Mouse (Mus musculus) heart, postnatal 14 days (tissue): ENCODE measurements at regions not wholly inside any gene's neighbourhood (a gene's known extent, or its start where the extent isn't known, plus 50 kb on each side); places are given as distances from the start of the nearest gene placed in this dataset.
A peak's percentile ranks its signal among the peaks of the same experiment; 100 is the strongest.

Source experiments
- DNase-seq, 2 experiments: peaks; one replicate each; pipeline ENCODE4 v3.0.0; 2021 to 2022
- intact Hi-C: fragments of 180-260 bp; cut with DNase I; formaldehyde crosslinking; loops from one replicate; pipeline ENCODE4 v1.15.1; 2025

DNA sequence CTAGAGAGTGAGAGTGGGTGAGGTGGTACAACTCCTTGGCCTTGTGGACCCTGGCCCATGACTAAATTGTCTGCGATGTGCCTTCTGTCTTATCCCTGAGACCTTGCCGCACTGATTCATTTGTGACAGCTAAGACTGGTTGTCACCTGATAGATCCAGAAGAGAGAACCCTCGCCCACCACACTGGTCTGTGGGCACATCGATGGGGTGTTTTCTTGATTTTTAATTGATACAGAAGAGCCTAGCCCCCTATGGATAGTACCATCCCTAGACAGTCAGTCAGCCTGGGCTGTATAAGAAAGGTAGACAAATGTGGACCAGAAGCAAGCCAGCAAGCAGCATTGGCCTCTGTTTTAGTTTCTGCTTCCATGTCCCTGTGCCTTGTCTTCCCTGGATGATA is 222.9 kb downstream of the Irs2 start:
- intact Hi-C loops = no loop called here
- DNase-seq = no peak

- DNase-seq = no peak
- intact Hi-C loops = no loop called here
These were observed 223.8 kb downstream of the Irs2 start for GRCm38 (mm10) chr8:10784481-10784880.

DNA sequence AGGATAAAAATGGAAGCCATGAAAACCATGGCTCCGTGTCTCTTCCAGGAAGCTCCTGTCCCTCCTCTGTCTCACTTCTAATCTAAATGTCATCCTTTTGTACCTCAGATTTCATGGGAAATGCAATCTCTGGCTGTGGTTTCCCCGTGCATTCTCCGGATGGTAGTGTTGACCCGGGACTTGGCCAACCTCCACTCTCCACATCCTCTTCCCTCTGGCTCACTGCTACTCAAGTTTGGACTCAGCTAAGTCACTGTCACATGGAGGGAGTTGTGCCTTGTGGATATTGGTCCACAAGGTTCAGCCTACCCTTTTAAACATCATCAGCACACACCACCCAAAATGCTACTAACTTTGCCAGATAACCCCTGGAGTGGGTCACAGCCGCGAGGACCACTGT is 226.4 kb downstream of the Irs2 start:
- no peak for DNase-seq
- intact Hi-C loops = no loop called here

DNA sequence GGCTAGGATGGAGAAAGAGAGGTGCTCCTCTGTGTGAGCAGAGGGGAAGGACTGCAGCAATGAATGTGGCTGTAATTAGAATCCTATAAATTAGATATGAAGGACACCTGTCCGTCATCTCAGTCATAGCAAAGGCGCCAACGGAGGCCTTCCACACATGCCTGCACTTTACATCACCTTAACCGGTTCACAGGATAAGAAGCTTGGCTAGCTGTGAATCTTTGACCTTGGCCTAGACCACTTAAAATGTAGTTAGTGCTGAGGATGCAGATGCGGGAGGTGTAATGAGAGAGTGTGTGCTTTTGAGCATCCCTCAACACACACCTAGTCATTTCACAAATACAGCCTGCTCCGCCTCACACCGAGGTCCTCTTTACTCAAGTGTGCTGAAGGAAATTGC is 228.6 kb downstream of the Irs2 start:
- DNase-seq = no peak
- intact Hi-C loops = no loop called here

DNA sequence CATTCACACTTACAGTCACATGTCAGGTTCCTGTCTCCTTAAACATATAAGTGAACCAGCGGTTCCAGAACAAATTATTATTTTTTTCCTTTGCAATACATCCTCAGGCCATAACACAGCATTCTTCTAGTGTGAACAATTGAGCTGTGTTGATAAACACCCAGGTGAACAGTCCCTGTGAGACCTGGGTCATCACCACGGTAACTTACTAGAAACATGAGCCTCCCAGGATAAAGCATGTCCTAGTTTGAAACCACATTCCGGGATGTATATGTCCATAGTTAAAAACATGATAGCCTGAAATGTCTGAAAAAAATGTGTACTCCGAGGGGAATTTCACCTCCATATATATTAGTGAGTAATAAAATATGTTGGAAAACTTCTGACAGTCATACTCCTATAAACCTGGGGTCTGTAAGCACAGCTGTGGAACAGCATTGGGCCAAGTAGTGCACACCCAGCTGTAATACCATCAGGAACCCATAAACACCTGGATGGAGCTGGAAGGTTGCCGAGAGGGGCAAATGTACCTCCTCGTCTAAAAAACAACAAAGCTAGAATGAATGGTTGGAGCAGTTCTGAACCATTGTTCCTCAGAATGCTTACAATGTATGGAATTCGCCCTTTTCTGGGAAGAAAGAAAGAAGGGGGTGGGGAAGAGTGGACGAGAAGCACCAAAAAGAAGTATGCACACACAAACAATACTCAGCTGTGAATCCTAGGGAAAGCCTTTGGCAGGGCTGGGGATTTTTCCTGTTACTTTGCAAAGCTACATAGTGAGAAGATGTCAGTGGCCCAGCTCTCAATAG is 232.9 kb downstream of the Irs2 start:
- intact Hi-C loops = no loop called here
- no peak for DNase-seq

GRCm38 (mm10) chr8:10774778-10775177 is 233.5 kb downstream of the Irs2 start:
- DNase-seq = no peak
- intact Hi-C loops = no loop called here

- intact Hi-C loops = no loop called here
- no peak for DNase-seq
These were observed 240.1 kb downstream of the Irs2 start for GRCm38 (mm10) chr8:10768181-10768580.

GRCm38 (mm10) chr8:10763907-10764306 is 244.4 kb downstream of the Irs2 start:
- intact Hi-C loops = no loop called here
- DNase-seq = no peak

DNA sequence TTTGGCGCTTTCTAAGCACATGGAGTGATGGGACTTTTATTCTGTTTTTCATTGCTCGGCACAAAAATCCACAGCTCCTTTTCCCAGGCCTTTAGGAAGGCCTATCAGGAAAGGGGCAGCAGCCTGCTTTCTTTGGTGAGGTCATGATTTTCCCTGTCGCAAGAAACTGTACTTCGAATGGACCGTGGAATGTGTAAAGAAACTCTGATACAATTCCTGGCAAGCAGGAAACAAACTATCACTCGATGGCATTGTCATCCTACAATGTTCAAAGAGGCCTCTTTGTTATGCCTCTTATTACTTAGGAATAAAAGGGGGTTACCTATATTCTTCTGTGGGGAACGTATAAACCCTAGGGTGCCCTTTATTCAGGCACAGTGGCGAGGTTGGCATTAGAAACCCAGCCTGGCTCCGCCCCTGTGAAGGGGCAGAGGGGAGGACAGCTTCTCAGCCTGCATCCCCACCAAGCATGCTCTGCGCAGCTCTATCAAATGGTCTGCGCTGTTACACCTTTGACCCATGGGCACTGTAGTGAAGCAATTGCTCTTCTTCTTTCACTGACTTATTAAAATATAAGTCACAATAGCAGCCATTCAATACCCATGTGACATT is 246.5 kb downstream of the Irs2 start:
- intact Hi-C loops = no loop called here
- peak in 1 of 2 experiments; percentile 1 for DNase-seq

DNA sequence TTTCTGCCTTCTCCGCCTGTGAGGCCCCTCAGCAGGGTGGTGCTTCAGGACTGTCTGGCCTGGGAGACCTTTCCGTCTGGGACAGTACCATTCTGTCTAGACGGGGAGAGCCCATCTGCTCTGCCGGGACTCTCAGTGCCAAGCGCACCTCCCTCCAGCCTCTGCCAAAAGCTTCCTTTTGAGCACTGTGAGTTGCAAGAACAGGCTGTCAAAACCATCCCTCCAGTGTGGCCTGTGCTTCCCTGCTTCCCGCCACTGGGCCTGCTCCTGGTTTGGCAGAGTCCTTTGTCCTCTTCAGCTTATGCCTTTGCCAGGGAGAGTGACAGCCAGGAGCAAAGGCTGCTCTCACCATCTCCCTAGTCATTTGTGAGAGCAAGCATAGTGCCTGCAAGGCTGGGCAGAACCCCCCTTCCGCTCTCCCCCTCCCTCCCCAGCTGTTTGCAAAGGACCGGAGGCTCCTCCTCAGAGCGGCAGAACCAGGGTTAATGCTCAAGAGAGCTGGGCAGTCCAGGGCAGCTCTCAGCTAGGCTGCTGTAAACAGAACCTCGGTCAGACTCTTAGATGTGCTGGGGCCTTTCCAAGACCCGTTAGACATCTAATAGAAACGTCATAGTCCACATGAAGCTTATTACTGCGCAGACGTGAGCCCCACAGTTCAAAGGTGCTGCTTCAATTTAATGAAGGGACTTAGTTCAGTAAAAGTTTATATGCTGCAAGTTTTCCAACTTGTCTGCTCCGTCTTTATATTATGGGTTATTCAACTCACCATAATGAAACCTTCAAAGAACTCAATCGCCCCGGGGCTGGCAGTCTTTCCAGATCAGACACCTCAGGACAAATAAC is 247.2 kb downstream of the Irs2 start:
- intact Hi-C loops = no loop called here
- DNase-seq = peak; percentile 26 to 39

DNA sequence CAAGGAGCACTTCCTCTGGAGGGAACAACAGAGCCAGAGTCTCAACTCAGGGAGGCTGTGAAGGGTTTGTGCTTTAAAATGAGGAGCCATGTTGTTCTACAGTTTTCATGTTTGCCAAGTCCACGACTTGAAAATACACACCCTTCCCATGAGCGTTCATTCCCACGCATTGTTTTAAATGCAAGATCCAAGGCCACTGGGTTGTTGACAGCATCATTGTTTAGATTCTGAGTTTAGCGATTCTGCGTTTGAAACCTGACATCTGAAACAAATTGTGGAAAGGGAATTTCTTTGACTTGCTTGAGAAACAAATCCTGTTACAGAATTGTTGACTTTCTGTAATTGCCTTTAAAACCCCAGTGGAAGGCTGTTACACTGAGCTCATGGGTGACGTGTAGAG is 248.0 kb downstream of the Irs2 start:
- intact Hi-C loops = no loop called here
- no peak for DNase-seq

- intact Hi-C loops = no loop called here
- no peak for DNase-seq
These were observed 250.1 kb downstream of the Irs2 start for GRCm38 (mm10) chr8:10758151-10758550.

GRCm38 (mm10) chr8:10754986-10755308 is 253.3 kb downstream of the Irs2 start:
- DNase-seq = no peak
- intact Hi-C loops = no loop called here

DNA sequence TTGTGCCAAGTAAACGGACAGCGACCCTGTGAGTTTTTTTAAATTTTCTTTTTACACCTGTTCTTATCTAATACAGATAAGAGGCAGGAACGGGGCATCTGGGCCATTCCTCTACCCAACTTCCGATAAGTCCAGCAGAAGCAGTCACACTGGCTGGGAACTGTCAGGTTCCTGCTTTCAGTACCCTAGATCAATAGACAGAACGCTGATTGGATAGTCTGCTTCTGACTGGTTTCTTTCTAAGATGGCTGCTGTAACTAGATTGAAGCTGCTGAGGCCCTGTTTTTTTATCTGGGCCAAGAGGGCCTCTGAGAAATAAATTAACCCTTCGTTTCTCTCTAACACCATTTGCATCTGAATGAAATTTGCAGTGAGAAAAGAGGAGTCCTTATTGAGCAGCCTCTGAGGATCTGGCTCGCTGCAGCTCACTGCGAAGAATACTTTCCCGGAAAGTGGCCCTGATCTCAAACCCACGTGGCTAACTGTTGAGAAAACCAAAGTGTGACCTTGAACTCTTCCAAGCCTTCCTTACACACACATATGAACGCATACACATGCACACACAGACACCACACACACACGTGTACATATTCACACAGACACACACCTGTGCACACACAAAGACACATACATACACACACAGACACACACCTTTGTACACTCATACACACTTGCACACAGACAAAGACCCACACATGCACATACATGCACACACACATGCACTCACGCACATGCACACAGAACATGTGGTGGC is 253.8 kb downstream of the Irs2 start:
- intact Hi-C loops = no loop called here
- no peak for DNase-seq

DNA sequence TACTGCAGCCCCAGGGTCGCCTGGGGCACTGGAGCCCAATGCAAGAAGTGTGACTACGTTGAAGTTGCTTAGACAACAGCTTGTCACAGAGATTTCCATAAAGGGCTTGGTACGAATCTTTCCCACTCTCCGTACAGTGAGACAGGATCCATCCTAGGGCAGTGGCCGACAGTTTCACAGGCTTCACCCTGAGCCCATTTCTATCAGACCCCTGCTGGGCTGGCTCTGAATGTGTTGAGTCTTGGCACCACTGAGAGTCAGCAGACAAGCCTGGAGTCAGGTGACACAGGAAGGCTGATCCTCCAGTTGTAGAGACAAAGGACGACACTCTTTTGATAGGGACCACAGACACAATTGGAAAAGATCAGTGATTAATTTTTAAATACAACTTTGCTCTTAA is 255.2 kb downstream of the Irs2 start:
- intact Hi-C loops = no loop called here
- DNase-seq = no peak

DNA sequence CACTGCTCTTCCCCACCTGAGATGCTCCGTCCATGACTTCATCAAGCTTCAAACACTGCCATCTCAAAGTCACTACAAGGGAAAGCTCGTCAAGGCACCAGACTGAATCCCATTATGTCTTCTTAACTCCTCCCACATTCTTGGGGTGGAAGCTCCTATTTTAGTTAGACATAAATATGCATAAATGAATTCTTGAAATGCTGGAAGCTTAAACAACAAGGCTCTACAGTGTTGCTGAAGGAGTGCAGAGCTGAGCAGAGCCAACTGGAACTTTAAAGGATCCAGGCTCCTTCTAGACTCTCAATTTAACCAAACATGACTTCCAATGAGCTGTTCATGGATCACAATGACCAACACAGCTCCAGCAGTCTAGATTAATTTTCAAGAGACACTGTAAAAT is 261.1 kb downstream of the Irs2 start:
- intact Hi-C loops = no loop called here
- DNase-seq = no peak

DNA sequence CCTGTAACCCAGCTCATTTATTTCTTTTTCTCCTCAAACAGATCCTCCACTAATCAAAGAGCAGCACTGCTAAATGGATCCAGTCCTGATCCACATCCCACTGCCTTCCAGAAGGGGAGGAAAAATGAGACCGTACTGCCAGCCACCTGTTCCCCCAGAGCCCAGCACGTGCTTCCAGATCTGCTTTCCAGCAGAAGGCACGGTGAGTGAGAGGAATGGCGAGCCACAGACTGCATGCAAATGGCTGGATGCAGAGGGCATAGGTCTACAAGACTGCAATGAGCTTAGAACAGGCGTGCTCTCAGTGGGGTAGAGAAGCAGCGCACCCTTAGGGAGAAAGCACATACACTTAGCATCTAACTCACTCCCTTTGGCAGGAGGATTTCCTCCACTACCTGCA is 265.0 kb downstream of the Irs2 start:
- intact Hi-C loops = no loop called here
- DNase-seq = no peak

GRCm38 (mm10) chr8:10740837-10741236 is 267.4 kb downstream of the Irs2 start:
- no peak for DNase-seq
- intact Hi-C loops = no loop called here

DNA sequence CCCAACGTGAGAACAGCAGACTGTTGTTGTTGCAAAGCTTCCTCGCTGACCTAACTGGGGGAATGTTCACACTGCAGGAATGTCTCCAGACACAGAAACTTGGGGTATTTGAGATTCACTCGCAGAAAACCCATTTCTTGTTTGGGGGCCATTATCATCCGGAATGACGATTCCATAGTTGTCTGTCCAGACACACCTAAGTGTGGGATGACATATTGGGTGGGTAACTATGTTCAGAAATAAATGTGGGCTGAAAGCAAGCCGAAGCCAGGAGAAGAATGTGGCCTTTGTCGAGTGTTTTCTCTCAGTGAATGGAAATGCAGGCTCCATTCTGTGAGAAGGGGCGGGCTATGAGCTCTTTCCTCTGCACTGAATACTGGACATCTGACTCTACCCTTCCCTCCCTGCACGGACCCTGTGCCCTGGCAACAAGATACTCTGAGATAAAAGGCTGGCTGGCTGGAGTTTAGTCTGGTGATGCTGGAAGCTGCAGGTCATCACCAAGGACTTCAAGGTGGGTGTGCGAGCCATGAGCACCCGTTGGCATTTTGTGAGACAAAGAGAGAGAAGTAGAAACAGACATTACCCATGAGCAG is 269.7 kb downstream of the Irs2 start:
- no peak for DNase-seq
- intact Hi-C loops = no loop called here

DNA sequence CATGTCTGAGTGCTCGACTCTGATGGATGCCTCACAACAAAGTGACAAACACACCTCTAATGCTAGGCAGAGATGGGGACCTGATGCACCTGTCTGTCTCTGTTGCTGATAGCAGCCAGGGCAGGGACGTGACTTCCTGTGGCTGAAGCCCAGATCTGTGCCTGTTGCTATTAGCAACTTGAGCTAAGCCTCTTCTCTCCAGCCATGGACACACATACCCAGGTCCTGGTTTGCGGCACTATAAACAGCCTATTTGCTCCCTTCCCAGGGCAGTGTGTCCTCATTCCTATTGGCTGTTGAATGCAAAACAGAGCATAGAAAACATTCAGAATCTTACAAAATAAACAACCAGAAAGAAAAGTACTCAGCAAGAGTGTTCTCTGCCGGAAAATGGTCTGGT is 273.5 kb downstream of the Irs2 start:
- intact Hi-C loops = no loop called here

GRCm38 (mm10) chr8:10723332-10723731 is 284.9 kb downstream of the Irs2 start:
- intact Hi-C loops = no loop called here
- no peak for DNase-seq

More for the DNA sequence above, 273.5 kb downstream of the Irs2 start:
- no peak for DNase-seq
